Mouse (Mus musculus) heart, postnatal 4 days (tissue): ENCODE measurements around the gene Nfs1. TPM values are rescaled to one million over a fixed set of nuclear protein-coding genes. Genes with fewer than 3 reads are reported as not detected.

Experiments used
- total RNA-seq, 2 experiments: library from RNA; stranded (reverse); gene quantifications; 2 replicates each; pipeline ENCODE4 v1.2.3; 2021

Nfs1 gene
- total RNA-seq, 2 experiments from 2014 or later, result 51.5 to 51.9 TPM

Other genes starting within 250 kb of the Nfs1 start
- 100 to 1,000 TPM; 149 to 164 TPM for gene Uqcc1, start 213.9 kb downstream of the Nfs1 start, total RNA-seq
- not detected for gene Gm15557, start 203.5 kb downstream of the Nfs1 start, total RNA-seq
- gene Gdf5, start 198.8 kb downstream of the Nfs1 start, total RNA-seq, result under 1 TPM in 1 of 2 experiments, not detected in 1; 0.12 TPM
- 10 to 100 TPM; 11.9 to 14.4 TPM for gene Cep250, start 187.7 kb downstream of the Nfs1 start, total RNA-seq
- under 1 TPM; 0.18 to 0.21 TPM for gene 6430550D23Rik, start 136.2 kb downstream of the Nfs1 start, total RNA-seq
- gene Ergic3, start 136.1 kb downstream of the Nfs1 start, total RNA-seq, result 10 to 100 TPM; 86.5 to 91.5 TPM
- not detected for gene Fer1l4, start 91.2 kb downstream of the Nfs1 start, total RNA-seq
- gene Spag4, start 79.0 kb downstream of the Nfs1 start, total RNA-seq, result 1 to 10 TPM in 1 of 2 experiments, under 1 TPM in 1; 0.79 to 1.5 TPM
- gene Cpne1, start 32.2 kb downstream of the Nfs1 start, total RNA-seq, result 10 to 100 TPM; 16.4 to 19.3 TPM
- gene Rbm12, start 32.2 kb downstream of the Nfs1 start, total RNA-seq, result 10 to 100 TPM; 40.2 to 43.6 TPM
- gene Gm28036, start 17.1 kb downstream of the Nfs1 start, total RNA-seq, result 10 to 100 TPM; 30.3 to 33.8 TPM
- 100 to 1,000 TPM; 273 to 278 TPM for gene Romo1, start 147 bp downstream of the Nfs1 start, total RNA-seq
- 100 to 1,000 TPM; 264 to 286 TPM for gene Rbm39, start 36.1 kb upstream of the Nfs1 start, total RNA-seq
- gene Phf20, start 52.3 kb upstream of the Nfs1 start, total RNA-seq, result 10 to 100 TPM; 20.5 to 21.3 TPM
- 1 to 10 TPM in 1 of 2 experiments, under 1 TPM in 1; 0.88 to 1.5 TPM for gene Cnbd2, start 168.1 kb upstream of the Nfs1 start, total RNA-seq
- 10 to 100 TPM; 84.4 to 88.3 TPM for gene Scand1, start 168.5 kb upstream of the Nfs1 start, total RNA-seq